8 mouse cellular contexts compared by ENCODE assay signal in the genomic region with DNA sequence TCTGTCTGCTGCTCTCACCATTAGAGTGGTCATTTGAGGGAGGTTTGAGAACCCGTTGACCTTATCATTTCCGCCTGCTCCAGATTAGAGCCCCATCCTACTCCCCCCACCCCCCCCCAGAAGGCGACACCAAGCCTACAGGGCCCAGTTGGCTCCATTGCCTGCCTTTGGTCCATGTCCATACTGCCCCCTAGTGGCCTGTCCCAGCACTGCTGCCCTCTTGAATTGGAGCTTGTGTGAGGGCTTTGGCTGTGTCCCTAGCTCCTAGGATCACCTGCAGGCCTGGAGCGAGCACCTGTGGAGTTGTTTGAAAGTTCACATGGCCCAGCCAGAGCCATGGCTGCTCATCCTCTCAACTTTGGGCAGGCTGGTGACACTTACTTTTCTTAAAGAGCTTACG.
DNase-seq lines count a peak whose midpoint lies in the region; ATAC-seq and TF ChIP-seq lines count a peak whose summit lies in the region.

No protein-coding gene starts in this region.

- 73% methylated on average over 5 of the region's 5 CpGs for WGBS in neural tube, embryonic 15.5 days

- H3K36me3 ChIP-seq in neural tube, embryonic 15.5 days: peaks cover 29% of the 10 kb centered on the region; the same call in 1 of the 2 replicates

- H3K4me2 ChIP-seq in neural tube, embryonic 15.5 days: no peak overlapping the region

- no peak overlapping the region for H3K9ac ChIP-seq in neural tube, embryonic 15.5 days (replicated peaks)

- TF ChIP-seq POLR2A in bone marrow macrophage, adult 2 months (IDR thresholded peaks at IDR 0.05; ENCODE audit: borderline replicate concordance, low read depth, low read length): no peak
- no peak for TF ChIP-seq POLR2A in embryonic fibroblast, embryonic 13.5 days (IDR thresholded peaks at IDR 0.05; ENCODE audit: low read depth, low read length)

- H3K9me3 ChIP-seq in neural tube, embryonic 15.5 days (replicated peaks): no peaks in the 10 kb centered on the region

- peaks cover 5% of the 10 kb centered on the region; the same call in 1 of the 2 replicates for H3K4me1 ChIP-seq in neural tube, embryonic 15.5 days
- H3K4me1 ChIP-seq in bone marrow macrophage, adult 2 months (ENCODE audit: control insufficient read depth, insufficient read depth, low read length): peaks cover 5% of the 10 kb centered on the region; the same call in 1 of the 2 replicates
- H3K4me1 ChIP-seq in embryonic fibroblast, embryonic 13.5 days (ENCODE audit: control insufficient read depth, insufficient read depth, low read length): peaks cover 3% of the 10 kb centered on the region

- H3K4me3 ChIP-seq in neural tube, embryonic 15.5 days (replicated peaks): no peak overlapping the region
- no peak overlapping the region for H3K4me3 ChIP-seq in bone marrow macrophage, adult 2 months (ENCODE audit: insufficient read depth, low read length)
- H3K4me3 ChIP-seq in embryonic fibroblast, embryonic 13.5 days (ENCODE audit: insufficient read depth, low read length): no peak overlapping the region

- H3K27me3 ChIP-seq in neural tube, embryonic 15.5 days (replicated peaks): no peaks in the 10 kb centered on the region

- TF ChIP-seq CTCF in bone marrow macrophage, adult 2 months (IDR thresholded peaks at IDR 0.05; ENCODE audit: low read depth, low read length): peak; percentile 89
- peak; percentile 80; the same call in 1 of the 2 replicates for TF ChIP-seq CTCF in embryonic fibroblast, embryonic 13.5 days (IDR thresholded peaks at IDR 0.05; ENCODE audit: borderline replicate concordance, insufficient read depth, low read length)

- H3K27ac ChIP-seq in neural tube, embryonic 15.5 days (replicated peaks): no peak overlapping the region
- H3K27ac ChIP-seq in bone marrow macrophage, adult 2 months (ENCODE audit: insufficient read depth, low read depth, low read length): no peak overlapping the region
- H3K27ac ChIP-seq in embryonic fibroblast, embryonic 13.5 days (ENCODE audit: insufficient read depth, low read length): no peak overlapping the region

- intact Hi-C loops in heart, postnatal 36 days (cut with DNase I): no loop called here
- intact Hi-C loops in left cerebral cortex, postnatal 4 days (cut with DNase I): no loop called here

- DNase-seq in neural tube, embryonic 10.5 days (ENCODE audit: extremely low spot score, low spot score): peak; percentile 85
- DNase-seq in heart, postnatal 36 days: peak; percentile 79 to 84
- peak; percentile 71 for DNase-seq in left cerebral cortex, postnatal 4 days
- peak; percentile 87 for DNase-seq in retina, embryonic 14.5 days (ENCODE audit: low spot score)
- DNase-seq in urinary bladder, adult 2 months (ENCODE audit: low spot score): peak; percentile 57

- no peak for ATAC-seq in neural tube, embryonic 15.5 days (ENCODE audit: low FRiP score)
